Mouse (Mus musculus) megakaryocyte-erythroid progenitor cell, adult 5-6 weeks (primary cell): ENCODE results near the gene Gm43638. TPM values are rescaled to one million over a fixed set of nuclear protein-coding genes. Genes with fewer than 3 reads are reported as not detected.

Experiments used
- total RNA-seq, 2 experiments: library from RNA; stranded (forward) in 1 of 2; stranded (reverse) in 1 of 2; fragments of 200-1000, 215-1000 nt in 1 of 2; fragments of >200 nt in 1 of 2; fragmentation: Nextera tagmentation in 1 of 2; gene quantifications; 2 replicates each; pipeline ENCODE4 v1.2.3; 2014 to 2017

Gm43638 gene
- total RNA-seq, 2 experiments from 2014 or later = not detected

Other genes with a start within 250 kb of the Gm43638 start
- not detected in 2 replicates for gene Ugt2b37, start 232.0 kb downstream of the Gm43638 start, total RNA-seq (2014; fragmentation: Nextera tagmentation)
- not detected in 2 replicates for gene Ugt2b37, start 232.0 kb downstream of the Gm43638 start, total RNA-seq (2017)
- gene Ugt2a3, start 149.6 kb downstream of the Gm43638 start, total RNA-seq (2014; fragmentation: Nextera tagmentation) = not detected in 2 replicates
- gene Ugt2a3, start 149.6 kb downstream of the Gm43638 start, total RNA-seq (2017) = not detected in 2 replicates
- not detected in 2 replicates for gene Ugt2b38, start 62.6 kb downstream of the Gm43638 start, total RNA-seq (2014; fragmentation: Nextera tagmentation)
- not detected in 2 replicates for gene Ugt2b38, start 62.6 kb downstream of the Gm43638 start, total RNA-seq (2017)
- not detected in 2 replicates for gene Ugt2a2, start 4.5 kb downstream of the Gm43638 start, total RNA-seq (2014; fragmentation: Nextera tagmentation)
- gene Ugt2a2, start 4.5 kb downstream of the Gm43638 start, total RNA-seq (2017) = not detected in 2 replicates
- gene Ugt2a1, start 4.1 kb upstream of the Gm43638 start, total RNA-seq (2014; fragmentation: Nextera tagmentation) = not detected in 2 replicates
- not detected in 2 replicates for gene Ugt2a1, start 4.1 kb upstream of the Gm43638 start, total RNA-seq (2017)
- gene Sult1b1, start 51.4 kb upstream of the Gm43638 start, total RNA-seq (2014; fragmentation: Nextera tagmentation) = not detected in 2 replicates
- gene Sult1b1, start 51.4 kb upstream of the Gm43638 start, total RNA-seq (2017) = not detected in 2 replicates
- not detected in 2 replicates for gene Sult1d1, start 82.2 kb upstream of the Gm43638 start, total RNA-seq (2014; fragmentation: Nextera tagmentation)
- not detected in 2 replicates for gene Sult1d1, start 82.2 kb upstream of the Gm43638 start, total RNA-seq (2017)
- not detected in 2 replicates for gene Sult1e1, start 104.8 kb upstream of the Gm43638 start, total RNA-seq (2014; fragmentation: Nextera tagmentation)
- not detected in 2 replicates for gene Sult1e1, start 104.8 kb upstream of the Gm43638 start, total RNA-seq (2017)
- not detected in 2 replicates for gene Csn1s1, start 179.4 kb upstream of the Gm43638 start, total RNA-seq (2014; fragmentation: Nextera tagmentation)
- not detected in 2 replicates for gene Csn1s1, start 179.4 kb upstream of the Gm43638 start, total RNA-seq (2017)
- not detected in 2 replicates for gene Csn2, start 212.8 kb upstream of the Gm43638 start, total RNA-seq (2014; fragmentation: Nextera tagmentation)
- gene Csn2, start 212.8 kb upstream of the Gm43638 start, total RNA-seq (2017) = not detected in 2 replicates